Mouse (Mus musculus) kidney, adult 2 months (tissue): ENCODE measurements around the gene Klf14.

Source experiments
- CTCF ChIP-seq: fragments of 200-500 bp; conservative IDR thresholded peaks from 2 replicates; pipeline ENCODE4 v1.5.1; 2011; ENCODE audit warnings: low read depth, mild to moderate bottlenecking, control low read depth, low read length, moderate library complexity, mixed read lengths; ENCODE audit not compliant: insufficient read depth, insufficient read length
- POLR2A ChIP-seq: fragments of 200-500 bp; IDR thresholded peaks from one replicate; pipeline ENCODE4 v1.6.1; 2011; ENCODE audit warnings: low read depth, low read length, control low read depth

GRCm38 (mm10) chr6:30986393-30986792, 27.5 kb upstream of the Klf14 start:
- no peak for TF ChIP-seq POLR2A
- no peak for TF ChIP-seq CTCF
